Mouse (Mus musculus) bone marrow macrophage, adult 2 months (primary cell): ENCODE results near the gene Gm13275.
"Not testable (repeated sequence)": the region's sequence is repeated elsewhere in the genome, so short reads cannot be mapped to it uniquely, and the experiment has no call there.

ENCODE experiments used
- CTCF ChIP-seq: IDR thresholded peaks from 2 replicates; pipeline ENCODE4 v1.5.1; 2012; ENCODE audit warnings: low read depth, mild to moderate bottlenecking, low read length, moderate library complexity
- POLR2A ChIP-seq: IDR thresholded peaks from 2 replicates; pipeline ENCODE4 v1.6.1; 2012; ENCODE audit warnings: mild to moderate bottlenecking, low read depth, low read length, borderline replicate concordance

DNA sequence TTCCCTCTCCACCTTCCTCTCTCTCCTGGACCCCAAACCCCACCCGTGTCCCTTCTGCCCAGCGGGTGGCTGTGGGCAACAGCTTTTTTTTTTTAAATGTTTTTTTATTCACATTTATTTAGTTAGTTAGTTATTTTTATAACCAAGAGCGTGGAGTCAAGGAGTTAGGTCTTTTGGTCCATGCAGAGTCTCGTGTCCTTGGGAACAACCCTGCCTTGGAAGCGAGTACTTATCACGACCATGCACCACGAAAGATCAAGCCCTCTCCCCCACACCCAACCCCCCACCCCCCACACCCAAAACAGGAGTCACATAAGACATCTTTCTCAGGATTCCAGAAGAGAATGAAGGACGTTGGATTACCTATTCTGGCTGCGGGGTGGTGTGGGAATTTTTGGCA lies 31.9 kb upstream of the Gm13275 start:
- not testable (repeated sequence) for TF ChIP-seq CTCF, POLR2A
